Mouse (Mus musculus) cerebellum, postnatal 14 days (tissue): Measurements from ENCODE around the gene Zmym6.

Source experiments
- DNase-seq, 2 experiments: peaks; one replicate each; pipeline ENCODE4 v3.0.0; 2021; ENCODE audit warnings: mixed read lengths in 2 of 2

The Zmym6 gene

DNA sequence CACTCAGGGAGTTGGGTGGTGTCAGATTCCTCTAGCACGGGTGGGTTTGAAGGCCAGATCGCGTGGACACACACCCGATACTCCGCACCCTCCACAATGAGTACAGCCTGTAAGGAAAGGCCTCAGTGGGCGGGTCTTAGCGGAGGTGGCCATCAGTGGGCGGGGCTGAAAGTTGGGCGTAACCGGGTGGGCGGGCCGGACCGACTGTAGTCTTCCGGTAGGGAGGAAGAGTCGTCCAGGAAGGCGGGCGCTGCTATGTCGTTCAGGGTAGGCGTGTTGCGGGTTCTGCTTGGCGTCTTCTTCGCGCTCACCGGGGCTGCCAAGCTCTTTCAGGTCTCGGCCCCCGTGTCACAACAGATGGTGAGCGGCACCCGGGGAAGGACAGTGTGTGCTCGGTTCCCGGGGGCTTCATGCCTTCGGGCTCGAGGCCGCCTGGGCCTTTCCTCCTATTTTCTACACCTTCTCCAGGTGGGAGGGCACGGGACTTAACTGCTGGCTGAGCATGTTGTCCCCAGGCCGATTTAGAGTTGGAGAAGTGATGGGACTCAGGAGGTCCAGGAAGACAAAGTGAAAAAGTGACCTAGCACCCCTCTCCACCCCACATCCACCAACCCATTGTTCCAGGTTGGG, 48.8 kb downstream of the Zmym6 start:
- DNase-seq: peak; percentile 79 to 83

- no peak for DNase-seq
Observed at GRCm38 (mm10) chr4:127134687-127135086, 57.5 kb downstream of the Zmym6 start.

DNA sequence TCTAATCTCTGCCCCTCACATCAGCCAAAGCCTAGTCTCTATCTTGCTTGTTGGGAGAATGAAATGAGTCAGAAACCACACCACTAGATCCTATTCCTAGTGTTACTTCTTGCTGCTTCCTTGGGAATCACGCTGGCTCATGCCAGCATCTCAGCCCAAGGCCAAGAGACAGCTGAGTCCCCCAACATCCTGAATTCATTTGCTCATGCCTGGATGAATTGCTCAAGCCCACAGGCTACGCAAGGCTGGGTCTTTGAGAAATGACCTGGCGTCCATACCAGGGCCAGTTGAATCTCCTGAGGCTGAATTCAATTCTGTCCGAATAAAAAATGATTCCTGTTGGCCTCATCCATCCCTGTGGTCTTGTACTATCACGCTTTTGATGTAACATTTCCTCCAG, 60.4 kb downstream of the Zmym6 start:
- DNase-seq: no peak

DNA sequence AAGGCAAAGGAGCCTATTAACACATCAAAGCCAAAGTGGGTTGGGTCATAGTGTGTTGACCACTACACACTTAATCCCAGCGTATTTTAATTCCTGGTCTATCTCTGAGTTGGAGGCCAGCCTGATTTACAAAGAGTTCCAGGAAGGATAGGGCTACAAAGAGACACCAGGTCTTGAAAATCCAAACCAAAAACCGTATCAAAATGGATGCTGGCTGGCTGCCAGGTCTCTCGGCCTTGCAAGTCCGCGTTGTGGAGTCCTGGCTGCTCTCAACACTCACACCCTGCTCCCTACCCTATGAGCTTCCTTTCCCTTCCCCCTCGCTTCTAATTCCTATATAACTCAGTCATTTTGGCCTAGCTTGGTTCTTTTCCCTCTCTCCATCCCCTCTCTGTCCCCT, 61.3 kb downstream of the Zmym6 start:
- DNase-seq: peak; percentile 48 to 76

DNA sequence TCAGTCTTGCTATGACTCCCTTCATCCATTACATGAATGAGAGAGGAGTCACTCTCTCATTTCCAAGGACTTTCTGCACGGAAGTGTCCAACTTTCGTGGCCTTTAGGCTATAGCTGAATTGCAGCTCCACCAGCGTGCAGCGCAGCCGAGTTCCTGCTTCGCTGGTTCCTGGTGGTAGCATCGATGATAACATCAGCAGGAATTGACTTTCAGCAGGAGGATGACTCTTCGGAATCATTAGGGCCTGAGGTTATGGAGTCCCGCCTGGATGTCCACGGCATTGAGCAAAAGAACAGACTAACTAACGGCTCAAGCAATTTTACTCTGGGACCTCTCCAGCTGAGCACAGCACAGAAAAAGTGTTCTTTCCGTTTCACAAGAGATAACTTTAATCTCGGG, 72.8 kb downstream of the Zmym6 start:
- DNase-seq: no peak

DNA sequence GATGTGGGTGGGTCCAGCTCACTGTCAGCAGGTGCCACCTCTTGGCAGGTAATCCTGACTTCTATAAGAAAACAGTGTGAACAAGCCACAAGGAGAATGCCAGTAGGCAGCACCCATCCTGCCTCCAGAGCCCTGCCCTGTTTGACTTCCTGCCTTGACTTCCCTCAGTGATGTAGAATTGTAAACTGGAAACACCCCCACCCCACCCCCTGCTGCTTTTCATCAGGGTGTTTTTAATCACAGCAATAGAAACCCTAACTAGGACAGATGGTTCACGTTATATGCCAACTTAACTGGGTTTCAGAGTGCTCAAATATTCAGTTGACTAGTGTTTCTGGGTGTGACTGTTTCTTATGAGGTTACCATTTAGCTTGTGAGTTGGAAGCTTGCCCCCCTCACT, 76.2 kb downstream of the Zmym6 start:
- DNase-seq: no peak

DNA sequence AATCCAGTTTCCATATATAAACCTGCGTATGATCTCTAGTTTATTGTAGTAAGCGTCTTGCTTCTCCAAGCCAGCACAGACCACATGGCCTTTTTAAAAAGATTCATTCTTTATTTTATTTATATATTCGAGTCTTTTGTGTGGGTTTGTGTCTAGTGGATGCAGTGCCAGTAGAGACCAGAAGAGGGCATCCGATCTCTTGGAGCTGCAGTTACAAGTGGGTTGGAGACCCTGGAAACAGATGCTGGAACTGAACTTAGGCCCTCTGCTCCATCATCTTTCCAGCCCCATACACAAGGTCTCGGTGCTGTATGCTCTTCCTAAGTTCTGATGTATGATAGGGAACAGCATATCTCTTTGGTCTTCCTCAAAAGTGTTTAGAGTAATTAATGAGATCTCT, 78.6 kb downstream of the Zmym6 start:
- no peak for DNase-seq

DNA sequence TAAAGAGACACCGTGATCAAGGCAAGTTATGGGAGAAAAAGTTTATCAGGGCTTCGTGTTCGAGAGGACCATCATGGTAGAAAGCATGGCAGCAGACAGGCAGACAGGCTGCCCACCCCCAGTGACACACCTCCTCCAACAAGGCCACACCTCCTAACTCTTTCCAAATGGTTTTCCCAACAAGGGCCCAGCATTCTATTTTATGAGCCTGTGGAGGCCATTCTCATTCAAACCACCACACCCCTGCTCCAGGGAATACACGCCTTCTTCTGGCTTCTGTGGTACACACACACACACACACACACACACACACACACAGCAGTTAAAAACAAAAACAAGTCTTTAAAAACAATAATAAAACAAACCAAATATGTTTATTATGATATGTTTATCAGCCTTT, 80.6 kb downstream of the Zmym6 start:
- DNase-seq: no peak

GRCm38 (mm10) chr4:127163926-127164325, 86.7 kb downstream of the Zmym6 start:
- no peak for DNase-seq

- no peak for DNase-seq
Observed at GRCm38 (mm10) chr4:127167096-127167495, 89.9 kb downstream of the Zmym6 start.

GRCm38 (mm10) chr4:127167731-127168130, 90.5 kb downstream of the Zmym6 start:
- peak; percentile 28 to 45 for DNase-seq

GRCm38 (mm10) chr4:127168211-127168913, 91.2 kb downstream of the Zmym6 start:
- DNase-seq: peak; percentile 86 to 90

DNA sequence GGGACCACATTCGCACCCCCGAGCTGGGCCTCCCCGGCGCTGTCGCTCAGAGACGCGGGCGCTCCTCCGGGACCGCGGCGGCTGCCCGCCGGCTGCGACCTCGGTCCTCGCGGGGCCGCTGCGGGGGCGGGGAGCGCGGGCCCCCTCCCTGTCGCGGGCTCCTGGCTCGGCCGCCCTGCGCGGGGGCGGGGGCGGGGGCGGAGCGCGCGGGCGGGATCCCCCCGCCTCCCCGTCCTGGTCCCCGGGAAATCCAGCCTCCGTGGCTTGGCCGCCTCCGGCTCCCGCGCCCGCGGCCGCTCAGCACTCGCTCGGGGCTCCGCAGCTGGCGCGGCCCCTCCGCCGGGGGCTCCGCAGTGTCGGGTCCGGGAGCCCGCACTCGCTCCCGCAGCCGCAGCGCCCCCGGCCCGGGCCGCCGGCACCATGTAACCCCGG, 91.7 kb downstream of the Zmym6 start, which contains the start of gene Dlgap3:
Gene Dlgap3, plus strand, starts transcription at position 291 of the 432 bp plus-strand sequence.
- peak; percentile 73 to 85 for DNase-seq

DNA sequence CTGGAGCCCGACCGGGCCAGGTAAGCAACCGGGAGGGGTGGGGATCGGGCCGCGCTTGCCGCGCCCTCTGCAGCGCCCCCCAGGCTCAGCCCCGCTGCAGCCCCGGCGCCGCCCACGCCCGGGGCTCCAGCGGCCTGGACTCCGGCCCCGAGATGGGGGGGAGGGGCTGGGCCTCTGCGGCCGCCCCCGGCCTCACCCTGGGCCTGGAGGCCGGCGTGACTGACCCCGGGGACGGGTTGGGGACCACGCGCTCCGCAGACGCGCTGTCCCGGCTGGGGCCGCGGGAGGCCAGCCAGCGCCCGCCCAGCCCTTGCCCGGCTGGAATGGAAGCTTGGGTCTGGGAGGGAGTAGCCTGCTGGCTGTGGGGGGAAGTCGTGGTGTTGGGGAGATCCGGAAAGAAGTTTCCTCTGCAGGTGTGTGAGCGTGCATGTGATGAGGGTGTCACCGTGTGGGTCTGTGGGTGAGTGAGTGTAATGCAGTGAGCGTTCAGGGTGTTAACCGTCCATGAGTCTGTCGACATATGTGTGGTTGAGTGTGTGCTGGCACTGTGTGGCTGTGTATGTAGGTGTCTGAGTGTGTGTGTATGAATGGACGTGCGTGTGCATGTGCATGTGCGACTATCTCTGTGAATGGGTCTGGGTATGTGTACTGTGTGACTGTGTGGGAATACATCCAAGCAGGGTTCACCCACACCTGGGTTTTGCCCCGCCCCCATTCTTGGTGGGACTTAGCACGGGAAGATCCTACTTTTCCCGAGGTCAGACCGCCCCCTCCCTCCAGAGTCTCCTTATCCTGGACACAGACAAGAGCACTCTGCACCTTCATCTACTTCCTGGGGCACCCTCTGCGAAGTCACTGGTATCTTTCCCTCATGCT, 92.4 kb downstream of the Zmym6 start:
- peak; percentile 61 to 62 for DNase-seq

DNA sequence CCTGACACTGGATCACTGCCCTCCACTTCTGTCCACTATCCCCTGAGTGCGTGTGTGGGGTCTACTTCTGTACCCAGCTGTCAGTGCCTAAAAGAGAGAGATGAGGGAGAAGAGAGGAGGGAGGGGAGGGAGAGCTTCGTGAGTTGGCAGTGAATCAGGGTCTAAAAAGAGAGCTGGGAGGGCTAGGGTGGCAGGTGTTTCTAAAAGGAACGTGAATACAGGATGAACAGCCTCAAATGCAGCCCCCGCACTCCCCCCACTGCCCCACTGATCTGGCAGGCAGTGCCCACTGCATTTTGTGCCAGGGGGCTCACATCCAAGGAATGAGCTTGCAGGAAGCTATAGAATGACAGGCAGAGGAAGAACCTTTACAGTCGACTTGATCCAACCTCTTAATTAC, 93.7 kb downstream of the Zmym6 start:
- peak; percentile 85 to 87 for DNase-seq

DNA sequence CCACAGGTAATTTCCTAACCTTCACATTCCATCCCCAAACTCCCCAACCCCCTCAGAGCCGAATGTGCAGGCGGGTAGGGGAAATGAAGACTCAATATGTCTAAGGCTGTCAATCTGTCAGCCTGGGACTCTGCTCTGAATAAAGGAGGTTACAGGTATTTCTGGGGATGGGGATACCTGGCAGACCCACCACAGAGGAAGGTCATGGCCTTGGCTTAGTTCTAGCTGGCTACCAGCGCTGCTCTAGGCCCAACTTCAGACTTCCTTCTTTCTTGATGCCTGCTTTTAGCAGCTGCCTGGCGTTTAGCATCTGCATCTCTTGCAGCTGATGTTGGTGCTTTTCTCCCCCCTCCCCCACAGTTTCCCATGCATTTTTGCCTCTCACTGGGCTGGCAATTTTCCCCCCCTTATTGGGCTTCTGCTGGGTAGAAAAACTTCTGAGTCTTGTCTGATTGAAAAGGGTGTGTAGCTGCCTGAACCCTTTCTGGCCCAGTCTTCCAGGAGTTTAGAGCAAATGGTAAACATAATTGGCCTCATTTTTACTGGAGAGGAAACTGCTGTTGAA, 94.2 kb downstream of the Zmym6 start:
- peak; percentile 48 to 53 for DNase-seq

GRCm38 (mm10) chr4:127172119-127172518, 94.9 kb downstream of the Zmym6 start:
- no peak for DNase-seq

DNA sequence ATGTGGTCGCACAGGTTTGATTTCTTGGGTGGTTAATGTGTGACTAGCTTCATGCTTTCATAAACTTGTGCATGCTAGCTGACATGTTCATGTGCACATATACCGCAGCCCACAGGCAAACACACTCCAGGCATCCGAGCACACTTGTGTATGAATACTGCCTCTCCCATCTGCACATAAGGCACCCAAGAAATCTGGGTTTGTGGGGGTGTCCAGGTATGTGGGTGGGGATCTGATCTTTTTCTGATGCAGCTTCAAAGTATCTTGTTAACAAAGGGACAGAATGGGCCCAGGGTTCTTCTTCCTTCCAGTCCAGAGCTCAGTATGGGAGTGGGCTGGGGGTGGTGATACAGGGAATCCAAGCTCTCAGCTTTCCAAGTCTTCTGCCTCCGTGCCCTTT, 95.4 kb downstream of the Zmym6 start:
- DNase-seq: peak in 1 of 2 experiments; percentile 18

DNA sequence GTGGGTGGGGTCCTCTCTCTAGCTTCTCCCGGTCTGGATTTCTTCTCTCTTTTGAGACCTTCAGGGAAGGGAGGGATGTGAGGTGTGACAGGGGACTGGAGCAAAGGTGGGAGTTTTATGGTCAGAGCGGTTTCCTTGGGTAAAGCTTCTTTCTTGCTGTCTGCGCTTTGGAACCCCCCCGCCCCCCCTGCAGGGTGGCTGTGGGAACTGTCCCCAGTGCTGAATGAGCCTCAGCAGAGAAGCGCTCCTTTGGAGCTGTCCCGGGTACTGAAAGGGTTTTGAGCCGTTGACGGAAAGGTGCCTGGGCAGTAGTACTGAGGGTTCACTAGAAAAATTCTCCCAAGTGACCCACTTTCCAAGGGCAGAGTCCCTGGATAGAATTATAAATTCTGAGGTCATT, 96.3 kb downstream of the Zmym6 start:
- peak; percentile 42 to 50 for DNase-seq
